Mouse (Mus musculus): Measurements from ENCODE around the gene Trp53bp2.

- TF ChIP-seq CTCF (IDR thresholded peaks at IDR 0.05; ENCODE audit: extremely low read depth, insufficient read depth, insufficient read length, insufficient replicate concordance) (no peak), POLR2A (IDR thresholded peaks at IDR 0.05; ENCODE audit: low read depth, low read length) (no peak)
Measured at GRCm38 (mm10) chr1:182506229-182506986, 97.4 kb downstream of the Trp53bp2 start.

All from spleen, adult 2 months (tissue).